Mouse (Mus musculus): ENCODE results near the gene Phyhipl.

Gene Phyhipl

GRCm38 (mm10) chr10:70655828-70656227 lies at the start of gene Phyhipl:
TSS of gene Phyhipl (minus strand) at chr10:70655965.
- DNase-seq (ENCODE audit: low spot score) = no peak

DNA sequence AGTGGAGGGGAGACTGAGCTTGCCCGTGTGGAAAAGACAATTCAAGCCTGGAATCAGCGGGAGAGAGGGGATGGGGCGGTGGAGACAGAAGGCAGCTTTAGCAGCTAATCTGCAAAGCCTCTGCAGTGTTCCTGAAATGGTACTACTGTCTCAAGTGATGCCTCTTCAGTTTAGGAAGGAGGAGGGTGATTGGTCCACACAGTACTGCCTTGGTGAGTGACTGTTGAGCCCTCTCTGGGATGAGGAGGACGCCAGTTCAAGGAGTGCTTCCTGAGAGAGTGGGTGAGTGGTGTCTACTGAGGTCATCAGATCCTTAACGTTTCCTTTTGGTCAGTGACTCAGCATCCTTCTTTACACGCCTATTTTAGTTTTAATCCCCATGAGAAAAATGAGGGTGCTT lies 47.4 kb upstream of the Phyhipl start:
- no peak for DNase-seq (ENCODE audit: low spot score)

GRCm38 (mm10) chr10:70699581-70699980 lies 43.8 kb upstream of the Phyhipl start:
- no peak for DNase-seq (ENCODE audit: low spot score)

GRCm38 (mm10) chr10:70698014-70698413 lies 42.2 kb upstream of the Phyhipl start:
- no peak for DNase-seq (ENCODE audit: low spot score)

DNA sequence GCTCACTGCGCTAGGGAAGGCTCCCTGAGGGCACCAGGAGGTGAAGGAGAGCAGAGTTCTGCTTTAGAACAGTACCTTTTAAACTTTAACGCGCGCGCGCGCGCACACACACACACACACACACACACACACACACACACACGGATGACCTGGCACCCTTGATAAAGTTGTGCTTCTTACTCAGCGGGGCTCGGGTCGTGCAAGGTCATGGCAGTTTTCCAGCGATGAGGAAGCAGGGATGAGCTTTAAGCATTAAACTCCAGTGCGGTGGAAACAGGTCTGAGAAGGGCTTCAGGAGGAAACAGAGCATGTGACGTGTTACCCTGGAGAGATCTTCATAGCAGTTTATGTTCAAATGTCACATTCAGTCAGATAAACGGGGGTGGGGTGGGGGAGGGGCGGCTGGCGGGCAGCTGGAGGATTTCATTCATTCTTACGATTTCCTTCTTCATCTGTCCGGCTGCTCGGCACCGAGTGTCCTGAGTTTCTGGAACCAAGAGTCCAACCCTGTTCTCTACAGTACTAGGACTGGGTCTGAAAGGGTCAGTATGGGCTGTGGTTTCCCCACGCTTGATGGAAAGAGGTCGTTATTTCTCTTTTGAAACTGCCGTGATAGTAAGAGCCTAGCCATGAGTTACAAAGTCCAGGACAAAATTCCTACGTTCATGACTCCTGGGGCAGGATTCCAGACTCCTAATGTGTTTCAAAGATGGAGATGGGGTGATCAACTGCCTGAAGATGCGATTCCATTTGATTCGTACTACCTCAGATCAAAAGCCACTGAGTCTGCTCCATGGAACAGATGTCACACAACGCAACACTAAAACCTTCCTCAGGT lies 41.2 kb upstream of the Phyhipl start:
- DNase-seq (ENCODE audit: low spot score) = no peak

DNA sequence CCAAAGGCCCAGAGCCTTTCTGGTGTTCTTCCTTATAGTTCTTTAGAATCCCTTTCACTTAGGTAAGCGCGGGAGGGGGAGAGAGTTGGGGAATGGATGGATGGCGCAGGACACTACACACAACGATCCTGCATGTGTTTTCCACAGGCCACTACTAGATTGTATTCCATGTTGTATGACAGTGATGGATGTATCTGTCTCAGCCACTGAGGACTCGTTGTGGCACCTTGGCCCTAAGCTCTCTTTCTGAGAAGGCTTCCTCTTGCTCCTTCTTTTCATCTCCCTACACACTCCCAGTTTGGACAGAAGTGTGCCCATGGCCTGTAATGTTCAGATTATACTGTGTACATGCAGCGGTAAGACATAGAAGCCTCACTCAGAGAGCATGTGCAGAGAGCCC lies 33.6 kb upstream of the Phyhipl start:
- DNase-seq (ENCODE audit: low spot score) = no peak

- DNase-seq (ENCODE audit: low spot score) = no peak
These were observed 33.1 kb upstream of the Phyhipl start for GRCm38 (mm10) chr10:70688881-70689280.

DNA sequence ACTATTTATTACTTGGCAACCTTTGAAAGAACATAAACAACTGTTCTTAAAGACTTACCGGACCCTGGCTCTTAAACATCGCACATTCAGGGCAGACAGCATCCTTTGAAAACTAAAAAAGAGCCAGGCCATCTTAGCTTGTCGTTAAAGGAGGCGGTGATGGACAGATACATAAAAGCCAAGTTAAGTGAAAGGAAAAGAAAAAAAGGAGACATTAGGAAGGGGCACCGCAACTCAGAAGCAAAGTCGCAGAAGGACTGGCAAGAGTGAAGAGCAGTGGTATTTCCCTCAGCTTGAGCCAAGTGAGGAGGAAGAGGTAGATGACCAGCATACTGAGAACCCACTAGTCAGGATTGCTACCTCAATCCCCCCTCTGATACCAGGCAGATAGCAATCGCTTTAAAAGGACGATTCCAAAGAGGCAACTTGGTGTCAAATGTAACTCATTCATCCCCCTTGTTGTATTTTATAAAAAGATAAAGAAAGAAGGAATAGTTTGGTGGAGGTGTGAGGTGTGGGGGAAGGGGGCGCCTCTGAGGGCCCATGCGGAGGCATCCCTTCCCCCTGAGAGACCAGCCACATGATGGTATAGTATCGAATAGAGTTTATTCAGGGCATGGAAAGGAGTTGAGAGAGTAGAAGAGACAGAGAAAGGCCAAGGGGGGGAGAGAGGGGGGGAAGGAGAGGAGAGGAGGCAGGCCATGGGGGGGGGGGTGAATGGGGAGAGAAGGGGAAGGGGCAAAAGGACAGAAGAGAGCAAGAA lies 31.4 kb upstream of the Phyhipl start:
- peak; percentile 20 for DNase-seq (ENCODE audit: low spot score)

GRCm38 (mm10) chr10:70686505-70686904 lies 30.7 kb upstream of the Phyhipl start:
- peak; percentile 47 for DNase-seq (ENCODE audit: low spot score)

DNA sequence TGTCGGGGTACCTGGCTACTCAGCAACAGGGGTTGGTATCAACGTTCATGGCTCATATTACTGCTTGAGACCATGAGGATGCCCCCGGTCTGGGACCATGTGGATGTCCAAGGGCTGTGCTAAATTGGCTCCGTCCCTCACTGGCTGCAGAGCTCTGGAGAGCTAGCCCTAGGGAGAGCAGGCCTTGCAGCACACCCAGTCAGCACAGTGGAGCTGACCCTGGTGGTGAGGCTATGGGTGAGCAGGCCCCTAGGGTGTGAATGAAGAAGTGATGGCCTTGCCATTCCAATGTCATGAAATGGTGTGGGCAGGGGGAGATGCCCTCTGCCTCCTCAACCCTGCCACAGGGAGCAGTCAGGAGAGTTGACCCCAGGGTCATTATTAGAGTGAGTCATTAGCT lies 27.7 kb upstream of the Phyhipl start:
- DNase-seq (ENCODE audit: low spot score) = no peak

- DNase-seq (ENCODE audit: low spot score) = no peak
These were observed 22.2 kb upstream of the Phyhipl start for GRCm38 (mm10) chr10:70677946-70678345.

GRCm38 (mm10) chr10:70656272-70656671 lies 507 bp upstream of the Phyhipl start:
- DNase-seq (ENCODE audit: low spot score) = no peak

DNA sequence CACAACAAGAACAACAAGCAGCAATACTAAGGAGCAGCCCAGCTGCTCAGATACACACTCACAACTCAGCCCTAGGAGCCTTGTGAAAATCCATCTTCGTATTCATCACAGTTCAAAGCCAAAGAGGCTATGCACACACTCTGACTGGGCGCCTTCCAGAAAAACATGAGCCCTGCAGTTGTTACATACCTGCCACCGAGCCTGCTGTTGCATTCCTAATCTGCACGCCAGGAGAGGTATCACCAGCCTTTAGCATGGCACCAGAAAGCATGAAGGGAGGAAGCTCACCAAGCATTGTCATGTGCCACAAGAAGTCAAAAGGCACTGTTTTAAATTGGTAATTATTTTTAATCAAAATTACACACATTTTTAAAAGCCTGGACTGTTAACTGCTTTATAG lies 1.1 kb downstream of the Phyhipl start:
- no peak for DNase-seq (ENCODE audit: low spot score)

GRCm38 (mm10) chr10:70654139-70654538 lies 1.6 kb downstream of the Phyhipl start:
- no peak for DNase-seq (ENCODE audit: low spot score)

GRCm38 (mm10) chr10:70651769-70652648 lies 3.8 kb downstream of the Phyhipl start:
- DNase-seq (ENCODE audit: low spot score) = peak; percentile 20

- DNase-seq (ENCODE audit: low spot score) = no peak
These were observed 6.9 kb downstream of the Phyhipl start for GRCm38 (mm10) chr10:70648831-70649230.

DNA sequence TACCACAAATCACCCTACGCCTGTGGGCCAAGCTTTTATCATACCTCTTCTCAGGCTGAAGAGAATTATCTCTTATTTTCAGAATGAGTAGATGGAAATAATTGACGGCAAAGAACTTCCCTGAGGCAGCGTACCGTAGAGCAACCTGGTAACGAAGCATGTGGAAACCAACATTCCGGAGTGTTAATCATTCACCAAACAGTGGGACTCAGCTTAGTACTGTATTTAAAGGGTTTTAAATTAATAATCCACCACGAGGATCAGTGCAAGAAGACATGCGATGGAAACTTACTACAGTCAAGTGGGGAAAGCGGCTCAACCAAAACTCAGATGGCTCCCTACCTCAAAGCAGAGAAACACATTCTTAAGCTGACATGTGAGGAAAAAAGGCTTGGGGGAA lies 12.6 kb downstream of the Phyhipl start:
- DNase-seq (ENCODE audit: low spot score) = no peak

DNA sequence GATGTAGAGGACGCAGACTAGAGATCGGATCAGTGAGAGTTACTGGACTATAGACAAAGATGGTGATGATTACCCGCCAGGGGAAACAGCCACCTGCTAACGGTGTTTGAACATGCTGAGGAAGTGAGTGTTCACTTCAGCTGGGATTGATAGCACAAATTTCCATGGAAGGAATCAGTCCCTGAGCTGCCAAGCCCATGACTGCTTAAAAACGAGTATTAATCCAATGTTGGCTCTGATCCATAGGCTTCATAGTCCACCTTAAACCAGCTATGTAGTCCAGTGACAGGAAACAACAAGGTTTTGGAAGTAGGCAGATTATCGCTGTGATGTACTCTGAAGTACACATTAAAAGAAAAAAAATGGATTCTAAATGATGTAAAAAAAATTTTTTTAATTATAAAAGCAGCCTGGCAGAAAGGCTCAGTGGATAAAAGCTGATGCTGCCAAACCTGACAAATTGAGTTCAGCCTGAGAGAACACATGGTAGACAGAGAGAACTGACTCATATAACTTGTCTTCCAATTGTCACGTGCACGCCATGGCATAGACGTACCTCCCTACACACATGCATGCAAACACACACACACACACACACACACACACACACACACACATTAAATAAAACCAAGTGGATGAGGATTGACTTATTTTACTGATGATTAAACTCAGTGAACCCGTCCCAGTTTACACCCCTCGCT lies 14.7 kb downstream of the Phyhipl start:
- DNase-seq (ENCODE audit: low spot score) = no peak

GRCm38 (mm10) chr10:70640075-70640737 lies 15.6 kb downstream of the Phyhipl start:
- DNase-seq (ENCODE audit: low spot score) = peak; percentile 56

DNA sequence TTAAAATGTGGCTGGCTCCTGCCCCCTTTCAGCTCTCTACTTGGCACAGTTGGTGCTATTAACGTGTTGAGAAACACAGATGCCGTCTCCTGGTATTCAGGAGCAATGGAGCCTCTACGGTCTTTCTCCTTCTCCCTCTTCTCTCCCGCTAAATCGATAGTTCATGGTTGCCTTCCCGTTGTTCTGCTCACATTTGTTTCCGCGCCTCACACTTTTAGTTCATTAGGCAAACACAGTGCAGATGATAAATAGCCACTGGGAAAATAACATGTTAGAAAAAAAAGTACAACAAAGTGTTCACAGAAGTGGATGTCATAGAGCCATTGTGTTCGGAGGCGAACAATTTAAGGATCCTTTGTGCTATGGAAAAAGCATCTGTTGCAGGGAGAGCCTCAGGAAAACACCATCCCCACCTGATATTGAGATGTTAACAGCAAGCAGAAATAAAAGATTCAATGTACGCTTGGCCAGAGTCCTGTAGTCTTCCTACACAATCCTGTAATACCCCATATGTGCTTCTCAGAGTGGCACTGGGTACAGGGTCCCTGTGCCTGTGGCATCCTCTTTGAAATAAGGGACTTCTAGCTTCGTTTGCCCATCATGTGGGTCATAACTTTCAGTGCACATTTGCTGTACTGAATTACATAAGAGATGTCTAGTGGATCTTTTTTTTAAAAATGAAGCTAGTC lies 18.0 kb downstream of the Phyhipl start:
- DNase-seq (ENCODE audit: low spot score) = peak; percentile 54

GRCm38 (mm10) chr10:70635261-70635660 lies 20.5 kb downstream of the Phyhipl start:
- no peak for DNase-seq (ENCODE audit: low spot score)
